Mouse (Mus musculus) C2C12 (cell line): ENCODE results near the gene Spata13. TPM values are rescaled to one million over a fixed set of nuclear protein-coding genes. Genes with fewer than 3 reads are reported as not detected.

Experiments
- H3K27me3 ChIP-seq: one replicate; pipeline ENCODE4 v1.6.1; 2011; ENCODE audit not compliant: control insufficient read depth, insufficient read depth, insufficient read length
- H3K36me3 ChIP-seq: one replicate; pipeline ENCODE4 v1.6.1; 2011; ENCODE audit not compliant: control insufficient read depth, insufficient read depth
- H3K4me3 ChIP-seq: one replicate; pipeline ENCODE4 v1.5.1; 2011; ENCODE audit warnings: mild to moderate bottlenecking, control low read depth; ENCODE audit not compliant: poor library complexity, insufficient read depth, severe bottlenecking
- H3K79me2 ChIP-seq: one replicate; pipeline ENCODE4 v1.6.1; 2011; ENCODE audit not compliant: control insufficient read depth, insufficient read depth
- H3K79me3 ChIP-seq: one replicate; pipeline ENCODE4 v1.6.1; 2011; ENCODE audit warnings: low read depth, control low read depth
- H3ac ChIP-seq: one replicate; pipeline ENCODE3; 2011; ENCODE audit warnings: low read depth; ENCODE audit not compliant: control insufficient read depth, insufficient read length
- CEBPB ChIP-seq: IDR thresholded peaks from one replicate; pipeline ENCODE4 v1.6.1; 2011; ENCODE audit warnings: low read depth, mild to moderate bottlenecking, control low read depth, moderate library complexity
- CTCF ChIP-seq: IDR thresholded peaks from one replicate; pipeline ENCODE4 v1.5.1; 2011; ENCODE audit not compliant: control insufficient read depth, insufficient read depth, insufficient read length
- FOSL1 ChIP-seq: IDR thresholded peaks from one replicate; pipeline ENCODE4 v1.8.0; 2011; ENCODE audit warnings: mild to moderate bottlenecking, low read length; ENCODE audit not compliant: poor library complexity, insufficient read depth, severe bottlenecking
- MAX ChIP-seq: IDR thresholded peaks from one replicate; pipeline ENCODE4 v1.6.1; 2011; ENCODE audit warnings: mild to moderate bottlenecking, control low read depth
- MYOD1 ChIP-seq: IDR thresholded peaks from one replicate; pipeline ENCODE4 v1.6.1; 2011; ENCODE audit warnings: low read depth; ENCODE audit not compliant: control insufficient read depth, insufficient read length
- MYOG ChIP-seq: IDR thresholded peaks from one replicate; pipeline ENCODE4 v1.6.1; 2011; ENCODE audit not compliant: control insufficient read depth, insufficient read length; ENCODE audit errors: extremely low read depth
- USF1 ChIP-seq: IDR thresholded peaks from one replicate; pipeline ENCODE4 v1.6.1; 2011; ENCODE audit warnings: low read depth, mild to moderate bottlenecking, control low read depth, moderate library complexity
- polyA plus RNA-seq: library from polyadenylated mRNA; unstranded; fragments of >200 nt; fragmentation: generic; extraction: Trizol; gene quantifications from one replicate; pipeline ENCODE4 v1.2.1, GENCODE M21; 2012; ENCODE audit warnings: missing spikeins

Gene Spata13
- polyA plus RNA-seq, 1 experiment: 0.40 TPM

GRCm38 (mm10) chr14:60727130-60727529 lies 93.3 kb downstream of the Spata13 start:
- TF ChIP-seq MAX: no peak
- TF ChIP-seq USF1: peak; percentile 30

GRCm38 (mm10) chr14:60732081-60732480 lies 98.3 kb downstream of the Spata13 start:
- Histone ChIP-seq H3K36me3 (no peaks in the 10 kb centered on the region), H3K79me3 (no peaks in the 10 kb centered on the region), H3ac (no peak overlapping the region), H3K79me2 (no peaks in the 10 kb centered on the region), H3K4me3 (no peak overlapping the region), H3K27me3 (no peaks in the 10 kb centered on the region)
- TF ChIP-seq CTCF (no peak), FOSL1 (no peak), MYOD1 (no peak), MYOG (no peak), CEBPB (no peak), MAX (no peak), USF1 (no peak)

More at GRCm38 (mm10) chr14:60727130-60727529, 93.3 kb downstream of the Spata13 start:
- Histone ChIP-seq H3K36me3 (no peaks in the 10 kb centered on the region), H3K79me2 (no peaks in the 10 kb centered on the region), H3K27me3 (no peaks in the 10 kb centered on the region), H3K79me3 (no peaks in the 10 kb centered on the region), H3ac (no peak overlapping the region), H3K4me3 (no peak overlapping the region)

GRCm38 (mm10) chr14:60732787-60733186 lies 99.0 kb downstream of the Spata13 start:
- Histone ChIP-seq H3K79me3 (no peaks in the 10 kb centered on the region), H3K27me3 (no peaks in the 10 kb centered on the region), H3ac (no peak overlapping the region), H3K36me3 (no peaks in the 10 kb centered on the region), H3K4me3 (no peak overlapping the region), H3K79me2 (no peaks in the 10 kb centered on the region)
- no peak for TF ChIP-seq CEBPB
- no peak for TF ChIP-seq USF1
- no peak for TF ChIP-seq MAX
- no peak for TF ChIP-seq MYOD1
- no peak for TF ChIP-seq CTCF
- TF ChIP-seq MYOG: no peak
- no peak for TF ChIP-seq FOSL1

- no peaks in the 10 kb centered on the region for H3K36me3 ChIP-seq
- H3K79me3 ChIP-seq: no peaks in the 10 kb centered on the region
- TF ChIP-seq USF1 (no peak), MYOG (no peak), CEBPB (no peak), CTCF (no peak), FOSL1 (no peak), MAX (no peak), MYOD1 (no peak)
- H3K4me3 ChIP-seq: no peak overlapping the region
- no peak overlapping the region for H3ac ChIP-seq
- H3K79me2 ChIP-seq: no peaks in the 10 kb centered on the region
- H3K27me3 ChIP-seq: no peaks in the 10 kb centered on the region
Observed at GRCm38 (mm10) chr14:60733706-60734105, 99.9 kb downstream of the Spata13 start.

- no peaks in the 10 kb centered on the region for H3K27me3 ChIP-seq
- H3K36me3 ChIP-seq: no peaks in the 10 kb centered on the region
Observed at GRCm38 (mm10) chr14:60735206-60735605, 101.4 kb downstream of the Spata13 start.

More at GRCm38 (mm10) chr14:60735206-60735605, 101.4 kb downstream of the Spata13 start:
- no peaks in the 10 kb centered on the region for H3K79me3 ChIP-seq
- H3K4me3 ChIP-seq: no peak overlapping the region
- H3K79me2 ChIP-seq: no peaks in the 10 kb centered on the region
- TF ChIP-seq MYOG (no peak), CTCF (no peak), MAX (no peak), MYOD1 (no peak), USF1 (no peak), CEBPB (no peak), FOSL1 (no peak)
- no peak overlapping the region for H3ac ChIP-seq
